Mouse (Mus musculus): Measurements from ENCODE around the gene Gpr152. TPM values are rescaled to one million over a fixed set of nuclear protein-coding genes. Genes with fewer than 3 reads are reported as not detected.

Gene Gpr152
- total and polyA plus RNA-seq, 3 experiments: 0.03 TPM; not detected in 2

- Histone ChIP-seq H3K27ac (ENCODE audit: control insufficient read depth, low read depth, low read length) (no peak overlapping the region), H3K4me3 (ENCODE audit: control insufficient read depth in 1 of 2, insufficient read depth in 1 of 2, low read depth in 2 of 2, low read length in 2 of 2) (no peak overlapping the region), H3K36me3 (ENCODE audit: control insufficient read depth in 1 of 2, insufficient read depth in 2 of 2, low read length in 2 of 2) (no peaks in the 10 kb centered on the region), H3K9me3 (replicated peaks; ENCODE audit: insufficient read depth, low read length) (no peaks in the 10 kb centered on the region), H3K79me2 (ENCODE audit: control insufficient read depth, insufficient read depth, low read length, poor library complexity) (no peaks in the 10 kb centered on the region), H3K27me3 (ENCODE audit: control insufficient read depth in 1 of 2, insufficient read depth in 2 of 2, low read length in 2 of 2) (no peaks in the 10 kb centered on the region; a peak in 1 of 4 replicates), H3K9ac (ENCODE audit: control insufficient read depth, low read depth, low read length, poor library complexity, severe bottlenecking) (no peak overlapping the region), H3K4me1 (ENCODE audit: control insufficient read depth in 1 of 2, insufficient read depth in 2 of 2, low read length in 2 of 2) (no peaks in the 10 kb centered on the region)
- no peak for TF ChIP-seq MAFK (IDR thresholded peaks at IDR 0.05; ENCODE audit: borderline replicate concordance, low read depth, low read length)
- TF ChIP-seq CHD2 (IDR thresholded peaks at IDR 0.05; ENCODE audit: low read length): no peak
- no peak for TF ChIP-seq ZNF384 (IDR thresholded peaks at IDR 0.05; ENCODE audit: low read depth, low read length)
- TF ChIP-seq RCOR1 (IDR thresholded peaks at IDR 0.05; ENCODE audit: low read depth, low read length): no peak
- no peak for DNase-seq (ENCODE audit: low read depth, low spot score)
These were observed 1.7 kb upstream of the Gpr152 start for GRCm38 (mm10) chr19:4137913-4138312.

GRCm38 (mm10) chr19:4140147-4140546 lies 560 bp downstream of the Gpr152 start:
- TF ChIP-seq USF1 (IDR thresholded peaks at IDR 0.05; ENCODE audit: low read depth, low read length) (no peak), UBTF (IDR thresholded peaks at IDR 0.05; ENCODE audit: borderline replicate concordance, insufficient read depth, low read depth, low read length) (no peak), E2F4 (IDR thresholded peaks at IDR 0.05; ENCODE audit: borderline replicate concordance, low read depth, low read length) (no peak)
- Histone ChIP-seq H3K9ac (ENCODE audit: control insufficient read depth, low read depth, low read length, poor library complexity, severe bottlenecking) (no peak overlapping the region), H3K9me3 (replicated peaks; ENCODE audit: insufficient read depth, low read length) (no peaks in the 10 kb centered on the region), H3K27ac (ENCODE audit: control insufficient read depth, low read depth, low read length) (no peak overlapping the region), H3K4me1 (ENCODE audit: control insufficient read depth in 1 of 2, insufficient read depth in 2 of 2, low read length in 2 of 2) (no peaks in the 10 kb centered on the region), H3K79me2 (ENCODE audit: control insufficient read depth, insufficient read depth, low read length, poor library complexity) (no peaks in the 10 kb centered on the region), H3K27me3 (ENCODE audit: control insufficient read depth in 1 of 2, insufficient read depth in 2 of 2, low read length in 2 of 2) (no peaks in the 10 kb centered on the region; a peak in 1 of 4 replicates), H3K4me3 (ENCODE audit: control insufficient read depth in 1 of 2, insufficient read depth in 1 of 2, low read depth in 2 of 2, low read length in 2 of 2) (no peak overlapping the region), H3K36me3 (ENCODE audit: control insufficient read depth in 1 of 2, insufficient read depth in 2 of 2, low read length in 2 of 2) (no peaks in the 10 kb centered on the region)
- DNase-seq (ENCODE audit: low read depth, low spot score): no peak

GRCm38 (mm10) chr19:4142416-4143173 lies 3.0 kb downstream of the Gpr152 start:
- no peak overlapping the region for H3K9ac ChIP-seq (ENCODE audit: control insufficient read depth, low read depth, low read length, poor library complexity, severe bottlenecking)
- no peaks in the 10 kb centered on the region for H3K4me1 ChIP-seq (ENCODE audit: control insufficient read depth in 1 of 2, insufficient read depth in 2 of 2, low read length in 2 of 2)
- no peak overlapping the region for H3K27ac ChIP-seq (ENCODE audit: control insufficient read depth, low read depth, low read length)
- H3K4me3 ChIP-seq (ENCODE audit: control insufficient read depth in 1 of 2, insufficient read depth in 1 of 2, low read depth in 2 of 2, low read length in 2 of 2): no peak overlapping the region
- H3K27me3 ChIP-seq (ENCODE audit: control insufficient read depth in 1 of 2, insufficient read depth in 2 of 2, low read length in 2 of 2): no peaks in the 10 kb centered on the region; a peak in 1 of 4 replicates
- no peaks in the 10 kb centered on the region for H3K36me3 ChIP-seq (ENCODE audit: control insufficient read depth in 1 of 2, insufficient read depth in 2 of 2, low read length in 2 of 2)
- no peaks in the 10 kb centered on the region for H3K79me2 ChIP-seq (ENCODE audit: control insufficient read depth, insufficient read depth, low read length, poor library complexity)
- DNase-seq (ENCODE audit: low read depth, low spot score): no peak
- TF ChIP-seq BHLHE40 (IDR thresholded peaks at IDR 0.05; ENCODE audit: borderline replicate concordance, low read depth, low read length): no peak
- TF ChIP-seq ELF1 (IDR thresholded peaks at IDR 0.05; ENCODE audit: low read depth, low read length): no peak
- no peak for TF ChIP-seq USF1 (IDR thresholded peaks at IDR 0.05; ENCODE audit: low read depth, low read length)
- no peak for TF ChIP-seq NELFE (IDR thresholded peaks at IDR 0.05; ENCODE audit: low read depth, low read length)
- TF ChIP-seq CTCF (IDR thresholded peaks at IDR 0.05 in 2 of 3, conservative IDR thresholded peaks at IDR 0.05 in 1 of 3; ENCODE audit: control insufficient read depth in 1 of 3, insufficient read depth in 1 of 3, low read depth in 2 of 3, low read length in 3 of 3, poor library complexity in 1 of 3, severe bottlenecking in 1 of 3): no peak
- TF ChIP-seq MAFK (IDR thresholded peaks at IDR 0.05; ENCODE audit: borderline replicate concordance, low read depth, low read length): no peak
- TF ChIP-seq USF2 (IDR thresholded peaks at IDR 0.05; ENCODE audit: borderline replicate concordance in 1 of 2, insufficient read depth in 1 of 2, low read depth in 1 of 2, low read length in 2 of 2): no peak
- TF ChIP-seq ZNF384 (IDR thresholded peaks at IDR 0.05; ENCODE audit: low read depth, low read length): no peak
- TF ChIP-seq NRF1 (IDR thresholded peaks at IDR 0.05; ENCODE audit: insufficient read depth, low read depth, low read length, poor library complexity, severe bottlenecking): no peak
- H3K9me3 ChIP-seq (replicated peaks; ENCODE audit: insufficient read depth, low read length): no peaks in the 10 kb centered on the region

Data from MEL (cell line).